Mouse (Mus musculus) brain, embryonic 18.5 days (tissue): Measurements from ENCODE around the gene Gm49325.
"Not testable (repeated sequence)": the region's sequence is repeated elsewhere in the genome, so short reads cannot be mapped to it uniquely, and the experiment has no call there.

Experiments used
- DNase-seq: peaks from one replicate; pipeline ENCODE4 v3.0.0-alpha.2; 2012; ENCODE audit warnings: low read depth, low spot score

The Gm49325 gene

DNA sequence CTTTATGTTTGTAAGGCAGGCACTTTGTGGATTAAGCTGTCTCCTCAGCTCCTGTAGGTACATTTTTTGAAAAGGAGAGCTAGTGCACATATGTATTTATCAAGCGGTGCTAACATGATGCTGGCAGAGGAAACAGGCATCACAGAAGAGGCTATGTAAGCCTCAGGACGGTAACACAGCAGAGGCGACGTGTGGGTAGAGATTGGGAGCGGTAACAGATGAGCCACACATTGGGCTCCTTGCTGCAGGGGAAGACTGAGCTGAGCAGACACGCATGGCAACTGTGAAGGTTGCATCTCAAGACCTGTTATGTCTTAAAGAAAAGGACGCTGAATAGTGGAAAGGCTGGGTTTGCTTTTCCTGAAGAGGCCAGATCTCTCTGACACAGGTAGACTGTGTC, 77.0 kb downstream of the Gm49325 start:
- DNase-seq = no peak

DNA sequence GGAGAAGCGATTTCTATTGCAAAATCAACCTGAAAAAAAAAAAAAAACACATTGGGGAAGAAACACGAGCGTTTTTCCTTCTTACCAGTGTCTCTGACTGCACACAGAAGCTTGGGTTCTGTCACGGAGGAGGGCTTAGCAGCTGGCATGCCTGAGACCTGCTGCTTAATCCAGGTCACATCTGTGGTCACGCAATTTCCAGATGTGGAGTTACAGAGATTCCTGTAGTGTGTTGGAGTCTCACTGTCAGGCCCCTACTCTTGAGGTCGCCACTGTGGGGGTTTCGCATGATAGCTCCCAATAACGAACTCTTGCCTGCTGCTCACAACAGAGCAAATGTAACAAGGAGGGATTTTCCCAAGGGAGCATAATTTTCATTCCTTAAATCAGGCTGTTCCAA, 78.2 kb downstream of the Gm49325 start:
- no peak for DNase-seq

DNA sequence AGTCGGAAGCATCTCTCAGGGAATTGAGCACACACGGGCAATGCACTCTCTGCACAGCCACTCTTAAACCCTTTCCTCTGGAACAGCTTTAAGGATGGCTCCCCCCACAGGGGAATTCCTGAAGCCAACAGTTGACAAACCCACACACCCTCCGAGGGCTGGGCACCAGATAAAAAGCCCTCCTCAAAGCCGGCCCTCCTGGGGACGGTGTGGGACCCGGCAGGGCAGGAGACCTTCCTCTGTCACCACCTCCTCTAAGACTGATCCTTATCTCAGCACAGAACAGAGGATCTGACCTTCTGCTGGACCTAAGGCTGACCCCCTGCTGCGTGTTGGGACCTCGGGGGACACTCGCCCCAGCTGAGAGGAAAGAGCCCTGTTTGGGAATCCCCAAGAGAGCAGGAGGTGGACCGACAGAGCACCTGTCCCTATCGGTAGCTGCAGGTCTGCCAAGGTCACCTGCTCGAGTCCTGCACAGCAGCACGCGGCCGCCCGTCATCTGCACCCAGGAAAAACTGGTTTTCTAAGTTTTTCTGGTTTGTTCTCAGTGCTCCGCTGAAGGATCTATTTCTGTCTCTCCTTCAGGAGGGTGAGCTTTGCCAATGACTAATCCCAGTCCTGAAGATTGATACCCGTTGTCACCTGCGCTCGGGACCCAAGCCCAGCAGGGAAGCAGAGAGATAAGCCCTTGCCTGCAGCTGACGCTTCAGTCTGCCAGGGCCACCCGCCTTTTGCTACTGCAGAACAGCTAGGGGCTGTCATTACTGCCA, 80.1 kb downstream of the Gm49325 start, which contains the start of gene Tspear:
TSS of gene Tspear (plus strand) at position 675 of the 770 bp plus-strand sequence.
- no peak for DNase-seq

DNA sequence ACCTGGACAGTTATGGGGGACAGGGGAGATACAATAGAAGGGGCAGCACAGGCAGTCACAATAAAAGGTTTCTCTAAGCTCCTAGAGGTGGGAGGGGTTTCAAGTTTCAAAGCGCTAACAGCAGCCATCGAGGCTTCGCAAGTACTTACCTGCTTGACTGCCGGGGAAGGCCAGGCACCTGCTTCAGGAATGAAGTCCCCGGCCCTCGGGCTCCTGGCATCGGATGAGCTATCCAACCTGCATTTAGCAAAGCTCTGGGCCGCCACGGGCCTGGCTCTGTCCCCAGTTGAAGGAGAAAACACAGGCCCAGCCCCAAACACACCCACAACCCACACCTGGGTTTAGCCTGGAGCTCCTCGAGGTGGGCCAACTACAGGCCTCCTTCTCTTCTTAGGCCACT, 81.0 kb downstream of the Gm49325 start:
- no peak for DNase-seq

DNA sequence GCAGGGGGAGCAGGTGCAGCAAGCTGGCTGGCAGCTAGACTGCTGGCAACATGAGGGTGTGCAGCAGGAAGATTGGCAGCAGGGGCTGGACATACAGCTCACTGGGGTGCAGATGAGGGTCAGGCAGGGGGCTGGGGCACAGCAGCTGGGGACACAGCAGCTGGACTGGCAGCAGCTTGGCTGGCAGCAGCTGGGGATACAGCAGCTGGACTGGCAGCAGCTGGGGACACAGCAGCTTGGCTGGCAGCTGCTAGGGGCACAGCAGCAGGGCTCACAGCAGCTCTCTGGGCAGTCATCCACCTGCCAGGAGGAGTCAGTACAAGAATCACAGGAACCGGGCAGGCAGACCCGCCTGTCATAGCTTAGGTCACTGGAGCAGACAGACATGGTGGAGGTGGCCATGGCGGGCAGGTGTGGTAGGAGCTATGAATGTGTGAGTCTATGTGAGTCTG, 84.4 kb downstream of the Gm49325 start, which contains the start of gene Gm19402:
TSS of gene Gm19402 (minus strand) at position 402 of the 452 bp plus-strand sequence.
- DNase-seq = not testable (repeated sequence)
